In genomic region chr13:54570736-54571135, GRCm38 (mm10) we compare ENCODE assay signal across 27 mouse cellular contexts. TPM values are rescaled to one million over a fixed set of nuclear protein-coding genes. Genes with fewer than 3 reads are reported as not detected.
DNase-seq lines count a peak whose midpoint lies in the region; ATAC-seq lines count a peak whose summit lies in the region.
"Had no signal": no experiment of that assay in that cellular context is flagged by ENCODE, and none has a peak within 500 bp of the region (broad histone marks: within the 10 kb centered on the region; RNA-seq: fewer than 3 reads in every experiment).

No protein-coding gene starts in this region.

- DNase-seq in adrenal gland, adult (ENCODE audit: inconsistent age in 2 of 2, low spot score in 1 of 2), result peak; percentile 79 to 92
- no peak for DNase-seq in adrenal gland, adult 18-20 months (ENCODE audit: low spot score in 2 of 2)
- peak; percentile 78 for DNase-seq in adrenal gland, adult 8-10 months
- no peak for DNase-seq in adrenal gland, postnatal 25 days
- peak; percentile 53 for DNase-seq in adrenal gland, postnatal 10 days
- peak; percentile 61 to 65 for DNase-seq in adrenal gland, postnatal 36 days
- DNase-seq: B cell, adult 2 months; cerebellum, adult 11 months; cerebellum, adult 18-20 months; cerebellum, adult 8-10 months; cerebellum, adult 9-11 months; cerebellum, postnatal 14 days; cerebellum, postnatal 36 days; embryo, embryonic 11 days; forebrain, postnatal 0 days had no signal

- no peak for ATAC-seq in forebrain, embryonic 12.5 days (ENCODE audit: low FRiP score)
- ATAC-seq in midbrain, embryonic 16.5 days, result no peak
- ATAC-seq: activated CD4-positive, CD25-positive, alpha-beta regulatory T cell, adult 4 months; CD4-positive, CD25-positive, alpha-beta regulatory T cell, adult 4 months; forebrain, embryonic 13.5 days; forebrain, embryonic 15.5 days; forebrain, postnatal 0 days; Patski had no signal

- no peaks in the 10 kb centered on the region for H3K36me3 ChIP-seq in forebrain, embryonic 12.5 days (replicated peaks)
- H3K36me3 ChIP-seq in midbrain, embryonic 16.5 days (ENCODE audit: control insufficient read depth, insufficient read depth, low read length), result no peaks in the 10 kb centered on the region
- H3K36me3 ChIP-seq: embryonic facial prominence, embryonic 13.5 days; embryonic facial prominence, embryonic 15.5 days; forebrain, embryonic 10.5 days; forebrain, embryonic 15.5 days had no signal

- no peaks in the 10 kb centered on the region for H3K9me3 ChIP-seq in forebrain, embryonic 12.5 days
- H3K9me3 ChIP-seq in midbrain, embryonic 16.5 days (replicated peaks; ENCODE audit: control insufficient read depth, low read length, poor library complexity, severe bottlenecking), result no peaks in the 10 kb centered on the region
- H3K9me3 ChIP-seq: embryonic facial prominence, embryonic 13.5 days; embryonic facial prominence, embryonic 15.5 days; forebrain, embryonic 10.5 days; forebrain, embryonic 13.5 days; forebrain, embryonic 15.5 days; G1E had no signal

- no peak overlapping the region for H3K9ac ChIP-seq in forebrain, embryonic 12.5 days
- no peak overlapping the region for H3K9ac ChIP-seq in midbrain, embryonic 16.5 days (ENCODE audit: low read depth, low read length)
- H3K9ac ChIP-seq: embryonic facial prominence, embryonic 13.5 days; embryonic facial prominence, embryonic 15.5 days; forebrain, embryonic 13.5 days; forebrain, embryonic 15.5 days; forebrain, postnatal 0 days had no signal

- no peak overlapping the region for H3K27ac ChIP-seq in forebrain, embryonic 12.5 days
- no peak overlapping the region for H3K27ac ChIP-seq in midbrain, embryonic 16.5 days (ENCODE audit: low read length)
- H3K27ac ChIP-seq: embryonic facial prominence, embryonic 13.5 days; embryonic facial prominence, embryonic 15.5 days; forebrain, embryonic 10.5 days; forebrain, embryonic 13.5 days; forebrain, embryonic 15.5 days had no signal

- 68% methylated on average over 4 of the region's 4 CpGs for WGBS in forebrain, embryonic 12.5 days
- 72% methylated on average over 4 of the region's 4 CpGs for WGBS in midbrain, embryonic 16.5 days

- H3K4me3 ChIP-seq in forebrain, embryonic 12.5 days (replicated peaks), result no peak overlapping the region
- no peak overlapping the region for H3K4me3 ChIP-seq in midbrain, embryonic 16.5 days (ENCODE audit: low read depth, low read length)
- H3K4me3 ChIP-seq: embryonic facial prominence, embryonic 13.5 days; embryonic facial prominence, embryonic 15.5 days; erythroblast, embryonic 14.5 days; forebrain, embryonic 10.5 days; forebrain, embryonic 13.5 days; forebrain, embryonic 15.5 days had no signal

- peaks cover 12% of the 10 kb centered on the region for H3K27me3 ChIP-seq in forebrain, embryonic 12.5 days
- H3K27me3 ChIP-seq in midbrain, embryonic 16.5 days (ENCODE audit: control insufficient read depth, insufficient read depth, low read depth, low read length), result 0 out of 2 replicates have a peak, but pooled peaks cover 4% of the 10 kb centered on the region
- H3K27me3 ChIP-seq: embryonic facial prominence, embryonic 15.5 days; forebrain, embryonic 15.5 days; Patski had no signal

- H3K4me1 ChIP-seq in forebrain, embryonic 12.5 days, result peaks cover 15% of the 10 kb centered on the region
- H3K4me1 ChIP-seq in midbrain, embryonic 16.5 days (ENCODE audit: control insufficient read depth, insufficient read depth, low read length), result peaks cover 7% of the 10 kb centered on the region; the same call in 1 of the 2 replicates

- H3K4me2 ChIP-seq in forebrain, embryonic 12.5 days, result no peak overlapping the region
- no peak overlapping the region for H3K4me2 ChIP-seq in midbrain, embryonic 16.5 days (ENCODE audit: low read length)
- H3K4me2 ChIP-seq: embryonic facial prominence, embryonic 13.5 days; embryonic facial prominence, embryonic 15.5 days; forebrain, embryonic 13.5 days; forebrain, embryonic 15.5 days had no signal

RNA-seq across cellular contexts. Expression of gene Arl10, which starts 4.1 kb away (rescaled TPM):
- total RNA-seq in adrenal gland, adult 18-20 months (2021), result 10 to 100 TPM; 40.6 to 45.2 TPM
- 10 to 100 TPM; 55.4 to 77.4 (median 62.0) TPM for total RNA-seq in adrenal gland, adult 8-10 months (2022)
- 51.6 and 65.6 TPM in 2 replicates for total RNA-seq in adrenal gland, postnatal 25 days (2021)
- 10 to 100 TPM; 27.1 to 31.4 TPM for total RNA-seq in adrenal gland, postnatal 10 days (2021)
- 10 to 100 TPM; 55.4 to 58.9 TPM for total RNA-seq in adrenal gland, postnatal 36 days (2021)
- 44.4 and 50.3 TPM in 2 replicates for polyA plus RNA-seq in forebrain, embryonic 12.5 days (2016; fragmentation: Nextera tagmentation; extraction: Ambion mirVana)
- 114 TPM in 2 replicates for polyA plus RNA-seq in midbrain, embryonic 16.5 days (2015; fragmentation: Nextera tagmentation; extraction: Ambion mirVana)
- polyA plus RNA-seq: erythroblast, embryonic 14.5 days had no signal

RNA-seq across cellular contexts. Expression of gene 4833439L19Rik, which starts 5.5 kb away (rescaled TPM):
- 100 to 1,000 TPM; 177 to 178 TPM for total RNA-seq in adrenal gland, adult 18-20 months (2021)
- 100 to 1,000 TPM; 162 to 193 (median 173) TPM for total RNA-seq in adrenal gland, adult 8-10 months (2022)
- total RNA-seq in adrenal gland, postnatal 25 days (2021), result 157 and 177 TPM in 2 replicates
- total RNA-seq in adrenal gland, postnatal 10 days (2021), result 100 to 1,000 TPM; 101 to 104 TPM
- 100 to 1,000 TPM; 152 to 182 TPM for total RNA-seq in adrenal gland, postnatal 36 days (2021)
- 243 and 259 TPM in 2 replicates for polyA plus RNA-seq in forebrain, embryonic 12.5 days (2016; fragmentation: Nextera tagmentation; extraction: Ambion mirVana)
- polyA plus RNA-seq in midbrain, embryonic 16.5 days (2015; fragmentation: Nextera tagmentation; extraction: Ambion mirVana), result 271 and 272 TPM in 2 replicates

RNA-seq across cellular contexts. Expression of gene Nop16, which starts 19.2 kb away (rescaled TPM):
- 10 to 100 TPM; 59.7 to 69.7 TPM for total RNA-seq in adrenal gland, adult 18-20 months (2021)
- 10 to 100 TPM; 45.5 to 56.7 (median 51.8) TPM for total RNA-seq in adrenal gland, adult 8-10 months (2022)
- 56.7 and 72.4 TPM in 2 replicates for total RNA-seq in adrenal gland, postnatal 25 days (2021)
- 10 to 100 TPM; 32.4 to 41.0 TPM for total RNA-seq in adrenal gland, postnatal 10 days (2021)
- total RNA-seq in adrenal gland, postnatal 36 days (2021), result 10 to 100 TPM; 50.7 to 79.1 TPM
- polyA plus RNA-seq in forebrain, embryonic 12.5 days (2016; fragmentation: Nextera tagmentation; extraction: Ambion mirVana), result 60.4 and 62.0 TPM in 2 replicates
- polyA plus RNA-seq in midbrain, embryonic 16.5 days (2015; fragmentation: Nextera tagmentation; extraction: Ambion mirVana), result 61.7 and 68.0 TPM in 2 replicates

RNA-seq across cellular contexts. Expression of gene Higd2a, which starts 19.3 kb away (rescaled TPM):
- total RNA-seq in adrenal gland, adult 18-20 months (2021), result 100 to 1,000 TPM; 222 to 239 TPM
- 100 to 1,000 TPM; 214 to 224 (median 218) TPM for total RNA-seq in adrenal gland, adult 8-10 months (2022)
- 230 and 245 TPM in 2 replicates for total RNA-seq in adrenal gland, postnatal 25 days (2021)
- total RNA-seq in adrenal gland, postnatal 10 days (2021), result 100 to 1,000 TPM; 255 to 257 TPM
- 100 to 1,000 TPM; 232 to 258 TPM for total RNA-seq in adrenal gland, postnatal 36 days (2021)
- 166 and 167 TPM in 2 replicates for polyA plus RNA-seq in forebrain, embryonic 12.5 days (2016; fragmentation: Nextera tagmentation; extraction: Ambion mirVana)
- polyA plus RNA-seq in midbrain, embryonic 16.5 days (2015; fragmentation: Nextera tagmentation; extraction: Ambion mirVana), result 225 and 240 TPM in 2 replicates

RNA-seq across cellular contexts. Expression of gene Cltb, which starts 40.4 kb away (rescaled TPM):
- total RNA-seq in adrenal gland, adult 18-20 months (2021), result 100 to 1,000 TPM in 1 of 2 experiments, 10 to 100 TPM in 1; 78.8 to 149 TPM
- total RNA-seq in adrenal gland, adult 8-10 months (2022), result 100 to 1,000 TPM in 2 of 4 experiments, 10 to 100 TPM in 2; 79.4 to 163 (median 115) TPM
- total RNA-seq in adrenal gland, postnatal 25 days (2021), result 61.8 and 82.6 TPM in 2 replicates
- total RNA-seq in adrenal gland, postnatal 10 days (2021), result 10 to 100 TPM; 71.6 to 71.7 TPM
- 100 to 1,000 TPM in 1 of 2 experiments, 10 to 100 TPM in 1; 79.2 to 155 TPM for total RNA-seq in adrenal gland, postnatal 36 days (2021)
- polyA plus RNA-seq in forebrain, embryonic 12.5 days (2016; fragmentation: Nextera tagmentation; extraction: Ambion mirVana), result 32.7 and 34.6 TPM in 2 replicates
- 220 and 232 TPM in 2 replicates for polyA plus RNA-seq in midbrain, embryonic 16.5 days (2015; fragmentation: Nextera tagmentation; extraction: Ambion mirVana)

Comparison
In these comparisons a context has a peak if more than half of its experiments do, and no peak if none do; other contexts are left out.
1. DNase-seq: peak in adrenal gland, adult (2 of 2), adrenal gland, adult 8-10 months (single experiment), adrenal gland, postnatal 10 days (single experiment) and adrenal gland, postnatal 36 days (2 of 2); none in adrenal gland, adult 18-20 months (0 of 2) and adrenal gland, postnatal 25 days (single experiment).